ENCODE assay signal across 10 mouse cellular contexts in genomic region chr17:17830731-17831130, GRCm38 (mm10). TPM values are rescaled to one million over a fixed set of nuclear protein-coding genes. Genes with fewer than 3 reads are reported as not detected.
A peak's percentile ranks its signal among the peaks of the same experiment; 100 is the strongest.
DNase-seq lines count a peak whose midpoint lies in the region; ATAC-seq and TF ChIP-seq lines count a peak whose summit lies in the region.
"Had no signal": no experiment of that assay in that cellular context is flagged by ENCODE, and none has a peak within 500 bp of the region (broad histone marks: within the 10 kb centered on the region; RNA-seq: fewer than 3 reads in every experiment).

No protein-coding gene starts in this region.

- TF ChIP-seq CTCF in gastrocnemius, adult 2 months (IDR thresholded peaks at IDR 0.05) = no peak
- no peak for TF ChIP-seq CTCF in lung, postnatal 0 days (IDR thresholded peaks at IDR 0.05)
- TF ChIP-seq CTCF in stomach, postnatal 0 days (IDR thresholded peaks at IDR 0.05; ENCODE audit: low read depth) = no peak

- WGBS in lung, postnatal 0 days = 72% methylated on average over 7 of the region's 7 CpGs
- WGBS in limb, embryonic 10.5 days = 74% methylated on average over 7 of the region's 7 CpGs
- WGBS in stomach, postnatal 0 days = 66% methylated on average over 7 of the region's 7 CpGs

- ATAC-seq in lung, postnatal 0 days = no peak
- ATAC-seq in stomach, postnatal 0 days (ENCODE audit: low FRiP score, low TSS enrichment) = no peak
- ATAC-seq: activated CD4-positive, CD25-positive, alpha-beta regulatory T cell, adult 4 months had no signal

- peak overlapping the region; percentile 12; the same call in 1 of the 2 replicates for H3K27ac ChIP-seq in gastrocnemius, adult 2 months
- no peak overlapping the region for H3K27ac ChIP-seq in lung, postnatal 0 days (ENCODE audit: low read length)
- H3K27ac ChIP-seq in limb, embryonic 10.5 days = peak overlapping the region; percentile 99; the same call in 1 of the 2 replicates
- no peak overlapping the region for H3K27ac ChIP-seq in stomach, postnatal 0 days (replicated peaks)

- no peak for DNase-seq in gastrocnemius, adult 2 months
- no peak for DNase-seq in gastrocnemius, adult 8-10 months (ENCODE audit: low spot score in 2 of 2)
- DNase-seq in lung, postnatal 0 days (ENCODE audit: low spot score) = no peak
- no peak for DNase-seq in lung, postnatal 4 days
- DNase-seq in limb, embryonic 10.5 days (ENCODE audit: low spot score) = no peak
- no peak for DNase-seq in stomach, postnatal 0 days (ENCODE audit: low spot score)
- no peak for DNase-seq in thymus, postnatal 10 days (ENCODE audit: low spot score in 2 of 2)
- no peak for DNase-seq in left cerebral cortex, postnatal 36 days (ENCODE audit: low spot score in 2 of 2)

- peak overlapping the region; percentile 91; the same call in 1 of the 2 replicates for H3K4me2 ChIP-seq in lung, postnatal 0 days (replicated peaks; ENCODE audit: low read depth, low read length)
- peak overlapping the region; percentile 11; the same call in 1 of the 2 replicates for H3K4me2 ChIP-seq in stomach, postnatal 0 days (replicated peaks; ENCODE audit: low read depth)

- H3K27me3 ChIP-seq in lung, postnatal 0 days (replicated peaks; ENCODE audit: insufficient read depth, low read length) = no peaks in the 10 kb centered on the region
- H3K27me3 ChIP-seq in limb, embryonic 10.5 days (ENCODE audit: low read depth, poor library complexity, severe bottlenecking) = no peaks in the 10 kb centered on the region
- H3K27me3 ChIP-seq in stomach, postnatal 0 days (ENCODE audit: control insufficient read depth, insufficient read depth, low read length) = no peaks in the 10 kb centered on the region

- peak overlapping the region; percentile 94; the same call in 1 of the 2 replicates for H3K4me3 ChIP-seq in gastrocnemius, adult 2 months
- no peak overlapping the region for H3K4me3 ChIP-seq in lung, postnatal 0 days (ENCODE audit: low read depth, low read length)
- peak overlapping the region; percentile 92 for H3K4me3 ChIP-seq in limb, embryonic 10.5 days
- no peak overlapping the region for H3K4me3 ChIP-seq in stomach, postnatal 0 days (ENCODE audit: low read depth, low read length)

- intact Hi-C loops in gastrocnemius, adult 2 months (cut with DNase I) = loop anchor here (10.0 kb wide), 2 partner anchors 456 to 766 kb away; partner anchors contain the start of genes Riok2 and Zfp960
- intact Hi-C loops in left cerebral cortex, postnatal 36 days (cut with DNase I) = no loop called here

- H3K4me1 ChIP-seq in lung, postnatal 0 days (ENCODE audit: insufficient read depth, low read depth, low read length) = peaks cover 11% of the 10 kb centered on the region; the same call in 1 of the 2 replicates
- peaks cover 57% of the 10 kb centered on the region for H3K4me1 ChIP-seq in limb, embryonic 10.5 days
- H3K4me1 ChIP-seq in stomach, postnatal 0 days (replicated peaks; ENCODE audit: control insufficient read depth, insufficient read depth) = peaks cover 5% of the 10 kb centered on the region

- no peaks in the 10 kb centered on the region for H3K36me3 ChIP-seq in lung, postnatal 0 days (ENCODE audit: insufficient read depth, low read length)
- peaks cover 60% of the 10 kb centered on the region for H3K36me3 ChIP-seq in limb, embryonic 10.5 days
- no peaks in the 10 kb centered on the region for H3K36me3 ChIP-seq in stomach, postnatal 0 days (ENCODE audit: control insufficient read depth, insufficient read depth, low read length)

- H3K9ac ChIP-seq in lung, postnatal 0 days (replicated peaks; ENCODE audit: low read depth) = no peak overlapping the region
- H3K9ac ChIP-seq in stomach, postnatal 0 days (ENCODE audit: low read length) = no peak overlapping the region

- TF ChIP-seq EP300 in lung, postnatal 0 days (IDR thresholded peaks at IDR 0.05) = no peak
- no peak for TF ChIP-seq EP300 in stomach, postnatal 0 days (optimal IDR thresholded peaks at IDR 0.05)

- H3K9me3 ChIP-seq in lung, postnatal 0 days (ENCODE audit: low read length) = no peaks in the 10 kb centered on the region
- H3K9me3 ChIP-seq in limb, embryonic 10.5 days (replicated peaks) = no peaks in the 10 kb centered on the region
- no peaks in the 10 kb centered on the region for H3K9me3 ChIP-seq in stomach, postnatal 0 days (ENCODE audit: control insufficient read depth, low read length)

RNA-seq across cellular contexts. Expression of gene Spaca6, which starts 3.8 kb away (rescaled TPM):
- total RNA-seq in gastrocnemius, adult 2 months (2021) = 1 to 10 TPM; 8.4 to 8.9 TPM
- 1 to 10 TPM; 4.5 to 5.4 (median 4.5) TPM for total RNA-seq in gastrocnemius, adult 8-10 months (2022)
- 16.6 and 17.9 TPM in 2 replicates for polyA plus RNA-seq in lung, postnatal 0 days (2015; fragmentation: Nextera tagmentation; extraction: Ambion mirVana)
- 55.0 and 75.1 TPM in 2 replicates for polyA plus RNA-seq in limb, embryonic 10.5 days (2016; fragmentation: Nextera tagmentation; extraction: Ambion mirVana)
- polyA plus RNA-seq in stomach, postnatal 0 days (2015; fragmentation: Nextera tagmentation; extraction: Ambion mirVana) = 7.9 and 8.2 TPM in 2 replicates
- 100 to 1,000 TPM in 1 of 2 experiments, 10 to 100 TPM in 1; 58.7 to 131 TPM for total RNA-seq in left cerebral cortex, postnatal 36 days (2021)

RNA-seq across cellular contexts. Expression of gene Has1, which starts 24.3 kb away (rescaled TPM):
- total RNA-seq in gastrocnemius, adult 2 months (2021) = under 1 TPM; 0.13 to 0.22 TPM
- under 1 TPM in 3 of 4 experiments, not detected in 1; 0.12 to 0.18 (median 0.13) TPM for total RNA-seq in gastrocnemius, adult 8-10 months (2022)
- 1.9 and 2.4 TPM in 2 replicates for polyA plus RNA-seq in lung, postnatal 0 days (2015; fragmentation: Nextera tagmentation; extraction: Ambion mirVana)
- 1.2 and 2.1 TPM in 2 replicates for polyA plus RNA-seq in limb, embryonic 10.5 days (2016; fragmentation: Nextera tagmentation; extraction: Ambion mirVana)
- polyA plus RNA-seq in stomach, postnatal 0 days (2015; fragmentation: Nextera tagmentation; extraction: Ambion mirVana) = 0.78 and 0.98 TPM in 2 replicates
- under 1 TPM; 0.45 to 0.79 TPM for total RNA-seq in left cerebral cortex, postnatal 36 days (2021)
- polyA plus RNA-seq: activated CD4-positive, CD25-positive, alpha-beta regulatory T cell, adult 4 months had no signal

RNA-seq across cellular contexts. Expression of gene Fpr1, which starts 53.0 kb away (rescaled TPM):
- total RNA-seq in gastrocnemius, adult 2 months (2021) = not detected
- not detected for total RNA-seq in gastrocnemius, adult 8-10 months (2022)
- 13.7 and 14.9 TPM in 2 replicates for polyA plus RNA-seq in lung, postnatal 0 days (2015; fragmentation: Nextera tagmentation; extraction: Ambion mirVana)
- polyA plus RNA-seq in limb, embryonic 10.5 days (2016; fragmentation: Nextera tagmentation; extraction: Ambion mirVana) = not detected in 2 replicates
- polyA plus RNA-seq in stomach, postnatal 0 days (2015; fragmentation: Nextera tagmentation; extraction: Ambion mirVana) = 0.36 and 0.59 TPM in 2 replicates
- total RNA-seq in left cerebral cortex, postnatal 36 days (2021) = not detected
- polyA plus RNA-seq: cortical plate, adult 2 months had no signal

RNA-seq across cellular contexts. Expression of gene Fpr2, which starts 56.9 kb away (rescaled TPM):
- total RNA-seq in gastrocnemius, adult 2 months (2021) = not detected
- not detected for total RNA-seq in gastrocnemius, adult 8-10 months (2022)
- polyA plus RNA-seq in lung, postnatal 0 days (2015; fragmentation: Nextera tagmentation; extraction: Ambion mirVana) = 12.6 and 15.4 TPM in 2 replicates
- polyA plus RNA-seq in limb, embryonic 10.5 days (2016; fragmentation: Nextera tagmentation; extraction: Ambion mirVana) = 0.16 TPM in 1 of 2 replicates, not detected in the other
- 0.19 and 0.27 TPM in 2 replicates for polyA plus RNA-seq in stomach, postnatal 0 days (2015; fragmentation: Nextera tagmentation; extraction: Ambion mirVana)
- total RNA-seq in left cerebral cortex, postnatal 36 days (2021) = not detected

RNA-seq across cellular contexts. Expression of gene Fpr3, which starts 56.9 kb away (rescaled TPM):
- not detected for total RNA-seq in gastrocnemius, adult 2 months (2021)
- not detected for total RNA-seq in gastrocnemius, adult 8-10 months (2022)
- polyA plus RNA-seq in lung, postnatal 0 days (2015; fragmentation: Nextera tagmentation; extraction: Ambion mirVana) = not detected in 2 replicates
- not detected in 2 replicates for polyA plus RNA-seq in limb, embryonic 10.5 days (2016; fragmentation: Nextera tagmentation; extraction: Ambion mirVana)
- not detected in 2 replicates for polyA plus RNA-seq in stomach, postnatal 0 days (2015; fragmentation: Nextera tagmentation; extraction: Ambion mirVana)
- not detected for total RNA-seq in left cerebral cortex, postnatal 36 days (2021)
- polyA plus RNA-seq: cortical plate, adult 2 months had no signal

Comparison
In these comparisons a context has a peak if more than half of its experiments do, and no peak if none do; other contexts are left out.
1. H3K27ac ChIP-seq: peak in gastrocnemius, adult 2 months (single experiment) and limb, embryonic 10.5 days (single experiment); none in lung, postnatal 0 days (single experiment) and stomach, postnatal 0 days (single experiment).
2. H3K4me3 ChIP-seq: peak in gastrocnemius, adult 2 months (single experiment) and limb, embryonic 10.5 days (single experiment); none in lung, postnatal 0 days (single experiment) and stomach, postnatal 0 days (single experiment).
3. RNA of gene Spaca6, which starts 3.8 kb away (total RNA-seq): 58.7 to 131 TPM in left cerebral cortex, postnatal 36 days; 8.4 to 8.9 TPM in gastrocnemius, adult 2 months and 4.5 to 5.4 TPM in gastrocnemius, adult 8-10 months; every median in the first group is over 4 times any median in the second.